Mouse (Mus musculus): ENCODE results near the gene Mtif3. TPM values are rescaled to one million over a fixed set of nuclear protein-coding genes. Genes with fewer than 3 reads are reported as not detected.
A peak's percentile ranks its signal among the peaks of the same experiment; 100 is the strongest.
"Not testable (repeated sequence)": the region's sequence is repeated elsewhere in the genome, so short reads cannot be mapped to it uniquely, and the experiment has no call there.

Mtif3 gene
- polyA plus RNA-seq, 1 experiment, result 17.1 TPM

DNA sequence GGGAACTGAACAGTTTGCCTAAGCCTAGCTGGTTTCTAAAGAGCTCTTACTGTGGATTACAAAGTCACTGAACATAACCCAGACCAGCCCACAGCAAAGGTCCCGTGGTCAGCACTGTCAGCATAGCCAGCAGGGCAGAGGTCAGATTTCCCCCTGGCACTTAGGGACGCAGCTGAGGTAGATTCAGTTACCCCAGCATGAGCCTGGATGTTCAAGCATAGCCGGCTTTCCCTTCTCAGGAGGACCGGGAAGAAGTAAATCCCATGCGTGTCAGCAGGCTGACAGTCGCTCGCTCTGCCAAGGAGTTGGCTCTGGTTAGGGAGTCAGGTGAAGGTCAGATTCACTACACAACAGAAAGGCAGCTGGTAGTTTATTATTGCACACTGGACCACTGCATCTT lies 9.0 kb downstream of the Mtif3 start:
- peaks cover 18% of the 10 kb centered on the region for H3K79me2 ChIP-seq (ENCODE audit: control insufficient read depth, insufficient read depth)
- no peak overlapping the region for H3ac ChIP-seq (ENCODE audit: control insufficient read depth, insufficient read length, low read depth)
- no peaks in the 10 kb centered on the region for H3K27me3 ChIP-seq (ENCODE audit: control insufficient read depth, insufficient read depth, insufficient read length)
- no peak for TF ChIP-seq CEBPB (IDR thresholded peaks at IDR 0.05; ENCODE audit: low read depth)
- TF ChIP-seq MAX (IDR thresholded peaks at IDR 0.05), result no peak
- TF ChIP-seq USF1 (IDR thresholded peaks at IDR 0.05; ENCODE audit: low read depth), result no peak
- TF ChIP-seq MYOG (IDR thresholded peaks at IDR 0.05; ENCODE audit: control insufficient read depth, extremely low read depth, insufficient read length), result no peak
- TF ChIP-seq MYOD1 (IDR thresholded peaks at IDR 0.05; ENCODE audit: control insufficient read depth, insufficient read length, low read depth), result no peak
- TF ChIP-seq FOSL1 (IDR thresholded peaks at IDR 0.05; ENCODE audit: insufficient read depth, low read length, poor library complexity, severe bottlenecking), result no peak
- peaks cover 82% of the 10 kb centered on the region for H3K36me3 ChIP-seq (ENCODE audit: control insufficient read depth, insufficient read depth)
- no peak overlapping the region for H3K4me3 ChIP-seq (ENCODE audit: insufficient read depth, poor library complexity, severe bottlenecking)
- H3K79me3 ChIP-seq (ENCODE audit: low read depth), result peaks cover 12% of the 10 kb centered on the region

DNA sequence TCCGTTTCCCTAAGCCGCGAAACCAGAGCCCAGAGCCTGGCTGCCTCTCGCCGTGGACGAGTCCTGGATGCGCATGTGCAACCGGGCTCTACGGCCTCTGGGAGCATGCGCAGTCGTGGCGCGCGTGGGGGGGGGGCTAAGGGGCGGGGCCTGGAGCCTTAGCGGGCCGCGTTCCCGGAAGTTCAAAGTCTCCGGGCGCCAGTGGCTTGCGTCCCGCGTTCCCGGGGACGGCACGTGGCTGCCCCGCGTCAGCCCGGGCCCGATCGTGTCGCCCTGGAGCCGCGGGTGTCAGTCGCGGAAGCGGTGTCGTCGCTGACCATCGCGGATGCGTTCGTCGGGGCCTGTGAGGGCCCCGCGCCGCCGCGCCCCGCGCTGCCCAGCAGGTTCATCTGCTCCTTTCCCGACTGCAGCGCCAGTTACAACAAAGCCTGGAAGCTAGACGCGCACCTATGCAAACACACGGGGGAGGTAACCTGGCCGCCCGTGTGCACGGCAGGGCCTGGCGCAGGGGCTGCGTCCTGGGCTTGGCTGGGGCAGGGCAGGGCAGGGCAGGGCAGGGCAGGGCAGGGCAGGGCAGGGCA lies 15.0 kb downstream of the Mtif3 start, which contains the start of gene Gtf3a:
Gtf3a (plus strand) TSS at position 150 of the 581 bp plus-strand sequence.
- TF ChIP-seq CEBPB (IDR thresholded peaks at IDR 0.05; ENCODE audit: low read depth), result no peak
- TF ChIP-seq MAX (IDR thresholded peaks at IDR 0.05), result peak; percentile 77
- peaks cover 31% of the 10 kb centered on the region for H3K36me3 ChIP-seq (ENCODE audit: control insufficient read depth, insufficient read depth)
- H3ac ChIP-seq (ENCODE audit: control insufficient read depth, insufficient read length, low read depth), result peak within 1 kb of the TSS; percentile 72
- H3K4me3 ChIP-seq (ENCODE audit: insufficient read depth, poor library complexity, severe bottlenecking), result peak within 1 kb of the TSS; percentile 63
- peaks cover 18% of the 10 kb centered on the region for H3K79me3 ChIP-seq (ENCODE audit: low read depth)
- H3K79me2 ChIP-seq (ENCODE audit: control insufficient read depth, insufficient read depth), result peaks cover 29% of the 10 kb centered on the region
- no peaks in the 10 kb centered on the region for H3K27me3 ChIP-seq (ENCODE audit: control insufficient read depth, insufficient read depth, insufficient read length)

DNA sequence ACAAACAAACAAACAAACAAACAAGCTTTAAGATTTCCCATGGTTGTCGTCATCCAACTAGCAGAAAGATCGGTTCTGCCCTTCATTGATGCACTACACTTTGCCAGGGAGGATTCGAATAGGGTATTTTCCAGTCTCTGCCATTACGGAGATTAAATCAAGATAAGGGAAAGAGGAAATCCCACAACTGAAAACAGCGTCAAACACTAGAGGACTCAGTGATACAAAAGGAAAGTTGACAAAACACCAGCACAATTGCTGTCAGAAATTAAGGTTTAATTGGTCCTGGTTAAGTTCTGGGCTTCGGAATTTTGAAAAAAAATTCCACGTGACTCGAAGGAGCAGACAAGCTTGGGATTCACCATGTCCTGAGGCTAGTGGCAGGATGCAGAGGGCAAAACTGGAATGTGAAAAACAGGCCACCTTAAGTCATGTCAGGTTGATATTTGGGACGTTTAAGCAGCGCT lies 15.5 kb downstream of the Mtif3 start:
- Histone ChIP-seq H3K79me2 (ENCODE audit: control insufficient read depth, insufficient read depth) (peaks cover 29% of the 10 kb centered on the region), H3K36me3 (ENCODE audit: control insufficient read depth, insufficient read depth) (peaks cover 26% of the 10 kb centered on the region), H3K79me3 (ENCODE audit: low read depth) (peaks cover 18% of the 10 kb centered on the region), H3K4me3 (ENCODE audit: insufficient read depth, poor library complexity, severe bottlenecking) (no peak overlapping the region), H3ac (ENCODE audit: control insufficient read depth, insufficient read length, low read depth) (no peak overlapping the region), H3K27me3 (ENCODE audit: control insufficient read depth, insufficient read depth, insufficient read length) (no peaks in the 10 kb centered on the region)
- TF ChIP-seq CTCF (IDR thresholded peaks at IDR 0.05; ENCODE audit: control insufficient read depth, insufficient read depth, insufficient read length) (no peak), CEBPB (IDR thresholded peaks at IDR 0.05; ENCODE audit: low read depth) (no peak), FOSL1 (IDR thresholded peaks at IDR 0.05; ENCODE audit: insufficient read depth, low read length, poor library complexity, severe bottlenecking) (no peak), MAX (IDR thresholded peaks at IDR 0.05) (no peak), MYOD1 (IDR thresholded peaks at IDR 0.05; ENCODE audit: control insufficient read depth, insufficient read length, low read depth) (no peak)

DNA sequence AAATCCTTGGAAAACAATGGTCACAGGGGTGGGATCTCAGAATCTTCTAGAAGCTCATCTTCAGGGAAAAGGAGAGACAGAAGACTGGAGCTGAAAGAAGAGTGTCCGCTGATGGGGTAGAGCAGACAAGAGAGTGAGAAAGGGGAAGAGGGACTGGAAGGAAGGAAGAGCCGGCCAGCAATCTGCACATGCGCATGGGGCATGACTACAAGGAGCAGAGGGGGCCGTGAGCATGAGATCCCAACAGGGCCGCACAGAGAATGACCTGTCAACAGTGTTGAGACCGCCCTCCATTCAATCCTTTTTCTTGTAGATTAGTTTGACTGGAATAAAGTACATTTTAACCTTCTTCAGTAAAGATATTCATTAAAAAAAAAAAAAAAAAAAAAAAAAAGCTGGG lies 16.1 kb downstream of the Mtif3 start:
- peaks cover 20% of the 10 kb centered on the region for H3K36me3 ChIP-seq (ENCODE audit: control insufficient read depth, insufficient read depth)
- H3K27me3 ChIP-seq (ENCODE audit: control insufficient read depth, insufficient read depth, insufficient read length), result no peaks in the 10 kb centered on the region
- no peak for TF ChIP-seq CTCF (IDR thresholded peaks at IDR 0.05; ENCODE audit: control insufficient read depth, insufficient read depth, insufficient read length)
- peaks cover 29% of the 10 kb centered on the region for H3K79me2 ChIP-seq (ENCODE audit: control insufficient read depth, insufficient read depth)
- peaks cover 18% of the 10 kb centered on the region for H3K79me3 ChIP-seq (ENCODE audit: low read depth)
- H3ac ChIP-seq (ENCODE audit: control insufficient read depth, insufficient read length, low read depth), result no peak overlapping the region
- H3K4me3 ChIP-seq (ENCODE audit: insufficient read depth, poor library complexity, severe bottlenecking), result no peak overlapping the region

DNA sequence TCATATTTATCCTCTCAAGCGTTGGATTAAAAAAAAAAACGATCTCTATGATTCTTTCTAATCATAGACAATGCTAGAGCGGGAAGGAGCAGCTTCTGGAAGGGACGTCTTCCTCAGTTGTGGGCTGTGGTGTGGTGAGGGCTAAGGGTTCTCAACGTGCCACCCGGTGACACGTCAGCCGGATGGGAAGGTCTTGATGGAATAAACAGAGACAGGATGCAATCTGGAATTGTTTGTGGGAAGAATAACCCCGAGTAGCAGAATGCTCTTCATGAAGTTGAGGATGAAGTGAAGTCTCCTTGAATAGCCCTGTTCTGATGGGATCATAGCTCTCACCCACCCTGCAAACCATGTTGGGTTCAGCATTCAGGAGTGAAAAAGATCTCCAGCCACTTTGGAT lies 16.9 kb downstream of the Mtif3 start:
- Histone ChIP-seq H3K27me3 (ENCODE audit: control insufficient read depth, insufficient read depth, insufficient read length) (no peaks in the 10 kb centered on the region), H3K4me3 (ENCODE audit: insufficient read depth, poor library complexity, severe bottlenecking) (no peak overlapping the region), H3K36me3 (ENCODE audit: control insufficient read depth, insufficient read depth) (peaks cover 12% of the 10 kb centered on the region), H3ac (ENCODE audit: control insufficient read depth, insufficient read length, low read depth) (no peak overlapping the region), H3K79me2 (ENCODE audit: control insufficient read depth, insufficient read depth) (peaks cover 29% of the 10 kb centered on the region), H3K79me3 (ENCODE audit: low read depth) (peaks cover 18% of the 10 kb centered on the region)
- TF ChIP-seq MAX (IDR thresholded peaks at IDR 0.05), result no peak
- TF ChIP-seq MYOG (IDR thresholded peaks at IDR 0.05; ENCODE audit: control insufficient read depth, extremely low read depth, insufficient read length), result no peak

DNA sequence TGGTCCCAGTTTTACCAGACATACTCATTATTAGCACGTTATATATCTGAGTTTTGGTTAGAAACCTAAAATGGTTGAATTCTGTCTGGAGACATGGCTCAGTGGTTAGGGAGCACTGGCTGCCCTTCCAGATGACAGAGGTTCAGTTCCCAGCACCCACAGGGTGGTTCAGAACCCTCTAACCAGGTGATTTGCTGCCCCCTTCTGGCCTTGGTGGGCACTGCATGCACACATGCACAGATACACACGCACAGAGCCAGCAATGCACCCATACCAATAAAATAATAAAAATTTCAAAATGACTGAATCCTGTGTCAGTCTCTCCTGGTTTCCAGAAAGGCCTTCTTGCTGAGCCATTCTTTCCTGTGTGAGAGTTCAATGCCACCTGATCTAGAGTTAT lies 19.0 kb downstream of the Mtif3 start:
- no peaks in the 10 kb centered on the region for H3K27me3 ChIP-seq (ENCODE audit: control insufficient read depth, insufficient read depth, insufficient read length)
- H3K79me2 ChIP-seq (ENCODE audit: control insufficient read depth, insufficient read depth), result peaks cover 11% of the 10 kb centered on the region
- peaks cover 7% of the 10 kb centered on the region for H3K79me3 ChIP-seq (ENCODE audit: low read depth)
- no peak for TF ChIP-seq MYOG (IDR thresholded peaks at IDR 0.05; ENCODE audit: control insufficient read depth, extremely low read depth, insufficient read length)
- no peak for TF ChIP-seq MYOD1 (IDR thresholded peaks at IDR 0.05; ENCODE audit: control insufficient read depth, insufficient read length, low read depth)
- no peak overlapping the region for H3K4me3 ChIP-seq (ENCODE audit: insufficient read depth, poor library complexity, severe bottlenecking)
- no peaks in the 10 kb centered on the region for H3K36me3 ChIP-seq (ENCODE audit: control insufficient read depth, insufficient read depth)
- H3ac ChIP-seq (ENCODE audit: control insufficient read depth, insufficient read length, low read depth), result no peak overlapping the region

DNA sequence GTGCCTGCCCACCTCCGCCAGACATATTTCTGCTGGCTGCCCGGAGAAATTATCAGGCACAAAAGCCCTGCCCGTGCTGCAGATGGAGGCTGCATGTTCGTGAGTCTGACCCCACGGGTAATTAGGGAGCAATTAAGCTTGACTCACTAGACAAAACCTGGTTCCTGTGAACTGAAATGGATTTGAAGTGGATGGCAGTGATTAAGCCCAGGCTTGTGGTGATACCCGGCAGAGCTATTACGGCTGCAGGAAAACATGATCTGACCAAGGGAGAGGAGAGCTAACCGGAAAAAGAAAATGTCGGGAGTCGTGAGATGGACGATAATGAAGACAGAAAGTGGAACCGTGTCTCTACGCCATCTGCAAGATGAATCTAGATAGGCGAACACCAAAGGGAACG lies 20.6 kb downstream of the Mtif3 start:
- no peaks in the 10 kb centered on the region for H3K79me2 ChIP-seq (ENCODE audit: control insufficient read depth, insufficient read depth)
- no peak overlapping the region for H3K4me3 ChIP-seq (ENCODE audit: insufficient read depth, poor library complexity, severe bottlenecking)
- no peaks in the 10 kb centered on the region for H3K27me3 ChIP-seq (ENCODE audit: control insufficient read depth, insufficient read depth, insufficient read length)
- no peak overlapping the region for H3ac ChIP-seq (ENCODE audit: control insufficient read depth, insufficient read length, low read depth)
- H3K36me3 ChIP-seq (ENCODE audit: control insufficient read depth, insufficient read depth), result no peaks in the 10 kb centered on the region
- TF ChIP-seq USF1 (IDR thresholded peaks at IDR 0.05; ENCODE audit: low read depth) (no peak), MYOG (IDR thresholded peaks at IDR 0.05; ENCODE audit: control insufficient read depth, extremely low read depth, insufficient read length) (no peak), CEBPB (IDR thresholded peaks at IDR 0.05; ENCODE audit: low read depth) (no peak), CTCF (IDR thresholded peaks at IDR 0.05; ENCODE audit: control insufficient read depth, insufficient read depth, insufficient read length) (no peak), FOSL1 (IDR thresholded peaks at IDR 0.05; ENCODE audit: insufficient read depth, low read length, poor library complexity, severe bottlenecking) (no peak), MYOD1 (IDR thresholded peaks at IDR 0.05; ENCODE audit: control insufficient read depth, insufficient read length, low read depth) (no peak), MAX (IDR thresholded peaks at IDR 0.05) (no peak)
- no peaks in the 10 kb centered on the region for H3K79me3 ChIP-seq (ENCODE audit: low read depth)

DNA sequence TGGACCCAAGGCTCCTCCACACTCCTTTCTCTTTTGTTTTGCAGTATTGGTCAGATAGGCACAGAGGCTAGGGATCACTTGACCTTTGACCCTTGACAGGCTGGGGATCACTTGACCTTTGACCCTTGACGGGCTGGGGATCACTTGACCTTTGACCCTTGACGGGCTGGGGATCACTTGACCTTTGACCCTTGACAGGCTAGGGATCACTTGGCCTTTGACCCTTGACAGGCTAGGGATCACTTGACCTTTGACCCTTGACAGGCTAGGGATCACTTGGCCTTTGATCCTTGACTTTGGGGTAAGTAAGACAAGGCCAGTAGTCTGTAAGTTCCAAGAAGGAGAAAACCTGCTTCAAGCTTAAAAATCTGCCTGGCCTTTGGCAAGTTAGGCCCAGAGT lies 21.7 kb downstream of the Mtif3 start:
- not testable (repeated sequence) for H3K79me2 ChIP-seq (ENCODE audit: control insufficient read depth, insufficient read depth); H3K27me3 ChIP-seq (ENCODE audit: control insufficient read depth, insufficient read depth, insufficient read length); H3K79me3 ChIP-seq (ENCODE audit: low read depth); H3K36me3 ChIP-seq (ENCODE audit: control insufficient read depth, insufficient read depth); H3K4me3 ChIP-seq (ENCODE audit: insufficient read depth, poor library complexity, severe bottlenecking); H3ac ChIP-seq (ENCODE audit: control insufficient read depth, insufficient read length, low read depth)

All from C2C12 (cell line).